Mouse (Mus musculus): ENCODE results near the gene Tinagl1.

Gene Tinagl1

DNA sequence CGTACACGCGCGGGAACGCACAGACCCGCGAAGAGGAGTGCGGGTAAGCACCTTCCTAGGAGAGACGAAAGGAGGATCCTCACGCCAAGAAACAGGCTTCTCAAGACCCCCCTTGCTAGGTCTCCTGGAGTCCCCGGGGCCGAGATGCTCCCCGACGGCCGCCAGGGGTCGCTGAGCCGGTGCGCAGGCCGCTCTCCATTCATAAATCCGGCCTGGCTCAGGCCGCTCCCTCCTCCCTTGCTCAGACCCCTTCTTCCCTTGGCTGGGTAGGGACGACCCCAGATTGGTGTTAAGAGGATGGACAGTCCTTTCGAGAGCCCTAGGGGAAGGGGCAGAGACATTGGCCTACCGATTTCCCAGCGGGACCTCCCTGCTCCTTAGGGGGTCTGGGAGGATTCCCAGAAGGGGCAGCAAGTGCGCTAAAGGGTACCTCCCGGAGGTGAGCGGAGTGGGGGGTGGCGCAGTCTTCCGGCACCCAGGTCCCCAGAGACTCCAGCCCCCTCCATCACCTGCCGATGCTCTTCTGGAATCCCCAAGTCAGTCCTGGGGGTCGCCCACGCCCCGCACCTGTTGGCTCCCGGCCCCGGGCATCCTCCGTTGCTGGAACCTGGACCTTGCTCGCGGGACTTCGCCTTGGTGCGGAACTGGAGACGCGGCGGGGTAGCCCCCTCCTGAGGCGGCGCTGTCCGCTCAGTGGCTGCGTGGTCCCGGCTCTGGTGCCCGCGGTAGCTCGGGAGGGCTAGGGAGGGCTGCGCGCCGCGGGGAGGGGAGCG, 36.3 kb downstream of the Tinagl1 start:
- DNase-seq: peak; percentile 52

DNA sequence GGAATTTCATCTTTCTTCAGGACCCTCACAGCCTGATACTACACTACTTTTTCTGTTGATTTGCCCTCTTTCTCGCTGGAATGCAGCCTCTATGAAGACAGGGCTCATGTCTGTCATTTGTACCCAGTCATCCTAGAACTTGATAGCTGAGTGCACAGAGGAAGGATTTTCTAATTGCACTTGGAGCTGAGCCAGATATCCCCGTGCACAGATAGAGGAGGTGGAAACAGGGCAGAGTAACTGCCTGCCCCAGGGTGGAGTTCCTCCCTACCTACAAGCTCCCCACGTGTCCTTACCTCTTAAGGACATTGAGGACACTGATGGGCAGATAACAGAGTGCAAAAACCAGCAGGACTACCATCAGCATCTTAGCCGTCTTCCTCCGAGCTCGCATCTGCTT, 41.5 kb downstream of the Tinagl1 start:
- no peak for DNase-seq

DNA sequence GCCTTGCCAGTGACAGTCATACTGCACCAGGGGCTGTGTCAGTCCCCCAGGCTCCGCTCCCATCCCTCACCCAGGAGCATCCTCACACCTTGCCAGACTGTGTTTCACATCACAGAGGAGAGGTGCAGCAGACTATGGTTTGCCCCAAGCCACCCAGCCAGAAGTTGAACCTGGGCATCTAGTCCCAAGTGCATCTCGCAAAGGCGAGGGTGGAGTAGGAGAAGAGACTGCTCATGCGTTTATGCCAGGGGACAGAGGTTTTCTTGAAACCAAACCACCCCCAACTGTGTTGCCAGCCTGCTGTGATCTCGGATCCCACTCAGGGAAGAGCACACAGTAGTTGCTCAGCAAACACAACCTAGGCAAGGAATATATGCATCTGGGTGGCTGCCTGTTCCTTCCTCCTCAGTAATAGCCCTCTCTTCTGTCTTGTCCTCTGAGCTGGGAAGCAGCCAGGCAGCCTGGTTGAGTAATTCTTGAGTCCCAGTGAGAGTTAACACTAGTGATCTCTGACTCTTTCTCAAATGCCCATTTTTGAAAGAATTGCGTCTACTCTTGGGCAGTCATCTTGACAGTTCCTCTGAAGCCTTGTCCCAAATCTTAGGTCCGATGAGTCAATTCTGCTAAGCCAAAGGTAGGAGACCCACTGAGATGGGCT, 43.3 kb downstream of the Tinagl1 start:
- DNase-seq: no peak

GRCm38 (mm10) chr4:130130641-130131350, 44.1 kb downstream of the Tinagl1 start:
- no peak for DNase-seq

- no peak for DNase-seq
Measured at GRCm38 (mm10) chr4:130130082-130130481, 44.8 kb downstream of the Tinagl1 start.

- no peak for DNase-seq
Measured at GRCm38 (mm10) chr4:130128907-130129306, 46.0 kb downstream of the Tinagl1 start.

GRCm38 (mm10) chr4:130125935-130126334, 49.0 kb downstream of the Tinagl1 start:
- DNase-seq: no peak

DNA sequence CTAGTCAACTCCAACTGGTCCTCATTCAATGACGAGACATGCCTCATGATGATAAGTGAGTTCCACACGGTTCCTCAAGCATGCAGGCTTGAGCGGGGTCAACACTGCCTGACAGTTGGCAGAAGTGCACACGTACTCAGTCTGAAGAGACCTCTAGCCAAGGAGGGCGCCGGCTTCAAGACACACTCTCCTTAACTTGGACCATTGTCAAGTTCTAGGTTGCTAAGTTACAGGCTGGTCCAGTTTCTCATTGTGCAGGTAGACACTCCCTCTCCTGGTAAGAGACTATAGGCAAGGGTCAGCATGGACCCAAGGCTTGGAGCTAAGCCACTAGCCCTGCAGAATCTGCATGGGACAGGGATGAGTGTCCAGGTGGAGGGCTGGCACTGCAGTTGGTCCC, 49.8 kb downstream of the Tinagl1 start:
- DNase-seq: no peak

DNA sequence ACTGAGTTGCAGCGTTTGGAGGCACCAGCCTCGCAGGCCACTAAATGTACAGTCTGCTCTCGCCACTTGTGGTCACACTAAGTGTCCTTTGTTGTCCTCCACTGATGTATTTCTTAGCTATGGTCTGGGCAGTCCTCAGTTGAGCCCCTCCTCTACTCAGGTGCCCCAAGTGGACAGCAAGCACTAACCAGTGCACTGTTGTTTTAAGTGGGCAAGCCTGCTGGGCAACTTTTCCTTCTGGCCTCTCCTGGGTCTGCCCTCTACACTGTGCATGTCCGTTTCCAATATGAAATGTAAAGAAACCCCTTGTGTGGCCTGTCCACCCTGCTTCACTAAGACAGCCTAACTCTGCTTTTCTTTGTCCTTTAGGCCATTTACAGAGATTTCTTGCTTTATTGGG, 50.8 kb downstream of the Tinagl1 start:
- DNase-seq: no peak

GRCm38 (mm10) chr4:130123020-130123419, 51.9 kb downstream of the Tinagl1 start:
- DNase-seq: no peak

DNA sequence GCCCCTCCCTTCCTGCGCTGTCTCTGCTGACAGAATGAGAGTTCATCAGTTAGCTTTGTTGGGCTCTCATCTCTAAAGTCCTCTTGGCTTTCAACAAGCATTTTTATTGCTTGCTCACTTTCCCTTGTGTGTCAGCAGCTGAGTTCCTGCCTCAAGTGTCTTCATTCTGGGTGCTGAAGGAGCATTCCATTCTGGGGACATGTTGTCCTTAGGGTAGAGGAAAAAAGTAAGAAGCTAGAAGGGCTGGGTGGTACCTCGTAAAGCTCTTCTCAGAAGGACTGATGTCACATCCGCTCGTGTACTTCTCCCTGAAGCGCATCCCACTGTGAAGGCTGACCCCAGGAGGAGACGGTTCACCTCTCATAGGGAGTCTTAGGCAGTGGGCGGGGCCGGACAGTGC, 53.4 kb downstream of the Tinagl1 start:
- no peak for DNase-seq

DNA sequence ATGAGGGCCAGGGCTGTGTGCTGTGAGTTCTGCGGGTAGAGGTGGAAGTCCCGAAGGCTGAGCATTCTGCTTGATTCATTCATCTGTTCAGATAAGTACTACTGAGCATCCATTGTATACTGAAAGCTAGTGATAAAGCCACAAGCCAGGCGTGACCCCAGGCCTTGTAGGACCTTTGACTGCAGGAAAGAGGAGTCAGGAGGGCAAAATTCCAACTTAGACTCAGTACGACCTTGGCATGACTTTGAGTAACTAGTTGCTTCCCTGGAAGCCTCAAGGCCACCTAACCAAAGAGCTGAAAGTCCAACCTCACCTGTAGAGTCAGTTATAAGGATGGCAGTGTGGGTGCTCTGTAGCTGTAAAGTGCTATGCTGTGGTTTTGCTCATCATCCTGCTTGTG, 54.2 kb downstream of the Tinagl1 start:
- no peak for DNase-seq

All from thymus, postnatal 25 days (tissue).